Mouse (Mus musculus) embryonic facial prominence, embryonic 12.5 days (tissue): Measurements from ENCODE around the gene Bub3. TPM values are rescaled to one million over a fixed set of nuclear protein-coding genes. Genes with fewer than 3 reads are reported as not detected.

Experiments used
- ATAC-seq: fragments of 200-750 bp; cut with Nextera tagmentation; 2 replicates; pipeline ENCODE4 v1.8.0; 2017; ENCODE audit not compliant: insufficient number of reproducible peaks, insufficient read depth, low FRiP score, low TSS enrichment
- H3K27ac ChIP-seq: fragments of 300-500 bp; sonication (generic); 2 replicates; pipeline ENCODE4 v1.5.1; 2016; ENCODE audit warnings: mild to moderate bottlenecking
- H3K27me3 ChIP-seq: fragments of 300-500 bp; sonication (generic); 2 replicates; pipeline ENCODE4 v1.6.1; 2016; ENCODE audit warnings: mild to moderate bottlenecking, moderate library complexity
- H3K36me3 ChIP-seq: fragments of 300-500 bp; sonication (generic); 2 replicates; pipeline ENCODE4 v1.6.1; 2016; ENCODE audit warnings: mild to moderate bottlenecking
- H3K4me1 ChIP-seq: fragments of 300-500 bp; sonication (generic); 2 replicates; pipeline ENCODE4 v1.6.1; 2016
- H3K4me2 ChIP-seq: fragments of 300-500 bp; sonication (generic); replicated peaks from 2 replicates; pipeline ENCODE4 v1.6.1; 2016; ENCODE audit warnings: mild to moderate bottlenecking, moderate library complexity
- H3K4me3 ChIP-seq: fragments of 300-500 bp; sonication (generic); 2 replicates; pipeline ENCODE4 v1.5.1; 2016; ENCODE audit warnings: mild to moderate bottlenecking
- H3K9ac ChIP-seq: fragments of 300-500 bp; sonication (generic); 2 replicates; pipeline ENCODE4 v1.6.1; 2016; ENCODE audit warnings: mild to moderate bottlenecking, moderate library complexity
- H3K9me3 ChIP-seq: fragments of 300-500 bp; sonication (generic); 2 replicates; pipeline ENCODE4 v1.6.1; 2016; ENCODE audit warnings: mild to moderate bottlenecking, moderate library complexity
- WGBS: fragments of 180-500 bp; shearing (Covaris S2); methylation state at CpG from one replicate; pipeline ENCODE4 v1.1.7; 2016; 5-methylcytosine and 5-hydroxymethylcytosine counted together
- polyA plus RNA-seq: library from polyadenylated mRNA; unstranded; fragments of >200 nt; fragmentation: Nextera tagmentation; extraction: Ambion mirVana; gene quantifications from 2 replicates; pipeline ENCODE4 v1.2.1, GENCODE M21; 2016

The Bub3 gene
- polyA plus RNA-seq = 239 and 243 TPM in 2 replicates

DNA sequence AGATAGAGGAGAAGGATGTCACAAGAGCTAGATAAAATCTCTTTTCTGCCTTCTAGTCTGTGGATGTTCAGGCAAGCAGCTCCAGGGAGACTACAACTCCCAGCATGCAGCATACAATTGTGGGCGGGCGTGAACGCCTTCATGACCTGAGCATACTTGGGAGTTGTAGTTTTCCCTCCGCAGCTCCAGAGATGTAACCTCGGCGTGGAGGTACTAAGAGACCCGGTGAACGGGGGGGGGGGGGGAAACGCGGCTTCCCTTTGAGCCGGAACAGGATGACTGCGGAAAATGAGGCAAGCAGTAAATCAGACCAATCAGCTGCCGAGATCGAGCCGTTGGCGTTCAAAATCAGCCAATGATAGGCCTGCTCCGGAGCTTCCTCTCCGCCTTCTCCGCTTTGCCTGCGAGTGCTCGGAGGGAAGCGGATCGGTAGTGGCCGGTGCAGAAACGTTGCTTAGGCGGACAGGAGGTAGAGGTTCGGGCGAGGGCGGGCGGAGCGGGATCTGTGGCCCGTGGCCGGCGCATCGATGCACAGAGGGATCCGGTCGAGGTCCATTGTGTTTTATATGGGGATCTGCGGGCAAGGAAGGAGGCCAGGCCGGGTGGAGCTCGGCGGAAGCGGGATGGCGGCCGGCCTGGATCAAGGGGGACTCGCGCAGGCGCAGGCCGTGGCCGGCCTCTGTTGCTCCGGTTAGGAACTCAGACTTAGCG lies at the start of gene Bub3:
Gene Bub3, plus strand, starts transcription at position 237 of the 711 bp plus-strand sequence.
- H3K27ac ChIP-seq = peak within 1 kb of the TSS; percentile 89
- under 1% methylated on average over 43 of the region's 51 CpGs for WGBS
- H3K4me1 ChIP-seq = peaks cover 7% of the 10 kb centered on the region; the same call in 1 of the 2 replicates
- H3K9ac ChIP-seq = peak within 1 kb of the TSS; percentile 84
- peak within 1 kb of the TSS; percentile 81 for H3K4me3 ChIP-seq
- H3K36me3 ChIP-seq = peaks cover 24% of the 10 kb centered on the region
- peak within 1 kb of the TSS; percentile 60 for H3K4me2 ChIP-seq
- ATAC-seq = peak; percentile 97
- no peaks in the 10 kb centered on the region for H3K9me3 ChIP-seq
- H3K27me3 ChIP-seq = peaks cover 28% of the 10 kb centered on the region

DNA sequence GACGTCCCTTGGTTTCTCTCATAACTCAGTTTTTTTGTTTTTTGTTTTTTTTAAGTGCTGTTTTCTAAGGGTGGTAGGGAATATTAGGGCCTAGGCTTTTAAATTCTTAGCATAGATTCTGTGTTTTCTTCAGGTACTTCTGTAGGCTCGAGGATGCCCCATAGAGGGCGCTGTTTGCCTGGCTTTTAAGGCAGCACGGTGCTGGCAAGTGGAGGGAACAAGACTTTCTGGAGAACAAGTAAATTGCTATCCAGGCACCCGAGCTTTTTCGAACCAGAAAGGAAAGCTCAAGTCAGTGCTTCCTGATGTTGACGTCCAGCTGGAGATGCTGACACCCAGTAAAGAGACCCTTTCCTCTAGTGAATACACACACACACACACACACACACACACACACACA lies 20.0 kb upstream of the Bub3 start:
- Histone ChIP-seq H3K36me3 (no peaks in the 10 kb centered on the region), H3K4me2 (no peak overlapping the region), H3K4me1 (peaks cover 21% of the 10 kb centered on the region), H3K4me3 (no peak overlapping the region), H3K27me3 (peaks cover 68% of the 10 kb centered on the region), H3K9ac (no peak overlapping the region), H3K27ac (no peak overlapping the region), H3K9me3 (no peaks in the 10 kb centered on the region)
- under 1% methylated on average over 7 of the region's 7 CpGs for WGBS
- ATAC-seq = no peak

GRCm38 (mm10) chr7:131541184-131542114 lies 18.6 kb upstream of the Bub3 start:
- H3K4me3 ChIP-seq = peak overlapping the region; percentile 34
- H3K9ac ChIP-seq = 0 out of 2 replicates have a peak overlapping the region, but pooled peaks have one; percentile 24
- peaks cover 79% of the 10 kb centered on the region for H3K27me3 ChIP-seq
- peaks cover 21% of the 10 kb centered on the region for H3K4me1 ChIP-seq
- no peak for ATAC-seq
- no peak overlapping the region for H3K27ac ChIP-seq
- 2% methylated on average over 41 of the region's 41 CpGs for WGBS
- peak overlapping the region; percentile 62 for H3K4me2 ChIP-seq
- no peaks in the 10 kb centered on the region for H3K9me3 ChIP-seq
- no peaks in the 10 kb centered on the region for H3K36me3 ChIP-seq

- under 1% methylated on average over 60 of the region's 65 CpGs for WGBS
- Histone ChIP-seq H3K4me2 (peak within 1 kb of the TSS; percentile 62), H3K36me3 (no peaks in the 10 kb centered on the region), H3K9me3 (no peaks in the 10 kb centered on the region), H3K4me1 (peaks cover 21% of the 10 kb centered on the region), H3K4me3 (peak within 1 kb of the TSS; percentile 34), H3K9ac (peak within 1 kb of the TSS; percentile 24; the same call in 1 of the 2 replicates), H3K27me3 (peaks cover 84% of the 10 kb centered on the region), H3K27ac (no peak within 1 kb of the TSS)
- no peak for ATAC-seq
These were observed 17.7 kb upstream of the Bub3 start, which contains the start of gene Hmx3 for GRCm38 (mm10) chr7:131542115-131542871. Gene Hmx3 (plus strand): TSS chr7:131542867.

- ATAC-seq = no peak
- no peaks in the 10 kb centered on the region for H3K9me3 ChIP-seq
- H3K4me3 ChIP-seq = peak overlapping the region; percentile 34
- no peaks in the 10 kb centered on the region for H3K36me3 ChIP-seq
- no peak overlapping the region for H3K9ac ChIP-seq
- peaks cover 90% of the 10 kb centered on the region for H3K27me3 ChIP-seq
- no peak overlapping the region for H3K27ac ChIP-seq
- peak overlapping the region; percentile 62 for H3K4me2 ChIP-seq
- WGBS = 1% methylated on average over 64 of the region's 71 CpGs
- H3K4me1 ChIP-seq = peaks cover 21% of the 10 kb centered on the region
These were observed 17.0 kb upstream of the Bub3 start for GRCm38 (mm10) chr7:131542872-131543622.

DNA sequence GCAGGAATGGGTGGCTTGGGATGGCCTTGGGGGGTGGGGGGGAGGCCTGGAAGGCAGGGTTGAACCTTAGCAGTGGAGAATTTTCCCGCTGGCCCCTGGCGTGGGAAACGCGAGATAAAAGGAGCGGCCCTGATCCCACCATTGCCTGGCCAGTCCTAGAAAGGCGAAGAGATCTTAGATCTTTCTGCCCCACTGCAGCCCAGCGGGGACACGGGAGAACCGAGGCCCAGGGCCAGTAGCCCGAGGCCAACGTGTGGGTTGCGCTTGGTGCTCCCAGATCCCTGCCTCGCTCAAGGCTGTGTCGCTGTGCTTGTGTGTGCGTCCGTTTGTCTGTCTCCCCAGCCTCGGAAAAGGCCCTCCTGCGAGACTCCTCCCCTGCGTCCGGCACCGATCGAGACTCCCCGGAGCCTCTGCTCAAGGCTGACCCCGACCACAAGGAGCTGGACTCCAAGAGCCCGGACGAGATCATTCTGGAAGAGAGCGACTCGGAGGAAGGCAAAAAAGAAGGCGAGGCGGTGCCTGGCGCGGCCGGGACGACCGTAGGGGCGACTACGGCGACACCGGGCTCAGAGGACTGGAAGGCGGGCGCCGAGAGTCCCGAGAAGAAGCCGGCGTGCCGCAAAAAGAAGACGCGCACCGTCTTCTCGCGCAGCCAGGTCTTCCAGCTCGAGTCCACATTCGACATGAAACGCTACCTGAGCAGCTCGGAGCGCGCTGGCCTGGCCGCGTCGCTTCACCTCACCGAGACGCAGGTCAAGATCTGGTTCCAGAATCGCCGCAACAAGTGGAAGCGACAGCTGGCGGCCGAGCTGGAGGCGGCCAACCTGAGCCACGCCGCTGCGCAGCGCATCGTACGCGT lies 16.2 kb upstream of the Bub3 start:
- Histone ChIP-seq H3K9me3 (no peaks in the 10 kb centered on the region), H3K36me3 (no peaks in the 10 kb centered on the region), H3K4me1 (peaks cover 21% of the 10 kb centered on the region), H3K4me3 (peak overlapping the region; percentile 18), H3K9ac (no peak overlapping the region), H3K27me3 (peaks cover 91% of the 10 kb centered on the region), H3K4me2 (peak overlapping the region; percentile 23), H3K27ac (no peak overlapping the region)
- ATAC-seq = no peak
- under 1% methylated on average over 75 of the region's 75 CpGs for WGBS

- under 1% methylated on average over 5 of the region's 5 CpGs for WGBS
- no peak overlapping the region for H3K4me2 ChIP-seq
These were observed 15.2 kb upstream of the Bub3 start for GRCm38 (mm10) chr7:131544871-131545270.

GRCm38 (mm10) chr7:131545701-131546385 lies 14.2 kb upstream of the Bub3 start:
- Histone ChIP-seq H3K4me3 (no peak overlapping the region), H3K27ac (no peak overlapping the region), H3K27me3 (peaks cover 93% of the 10 kb centered on the region), H3K9me3 (no peaks in the 10 kb centered on the region), H3K4me1 (peaks cover 21% of the 10 kb centered on the region), H3K9ac (no peak overlapping the region), H3K4me2 (no peak overlapping the region), H3K36me3 (no peaks in the 10 kb centered on the region)
- no peak for ATAC-seq
- WGBS = under 1% methylated on average over 13 of the region's 13 CpGs

More at GRCm38 (mm10) chr7:131544871-131545270, 15.2 kb upstream of the Bub3 start:
- Histone ChIP-seq H3K27ac (no peak overlapping the region), H3K9me3 (no peaks in the 10 kb centered on the region), H3K27me3 (peaks cover 91% of the 10 kb centered on the region), H3K9ac (no peak overlapping the region), H3K4me1 (peaks cover 21% of the 10 kb centered on the region), H3K36me3 (no peaks in the 10 kb centered on the region), H3K4me3 (no peak overlapping the region)
- no peak for ATAC-seq

GRCm38 (mm10) chr7:131546423-131546822 lies 13.6 kb upstream of the Bub3 start:
- H3K27me3 ChIP-seq = peaks cover 93% of the 10 kb centered on the region
- no peak for ATAC-seq
- peaks cover 21% of the 10 kb centered on the region for H3K4me1 ChIP-seq
- H3K9ac ChIP-seq = no peak overlapping the region
- 5% methylated on average over 2 of the region's 2 CpGs for WGBS
- H3K36me3 ChIP-seq = no peaks in the 10 kb centered on the region
- H3K4me3 ChIP-seq = no peak overlapping the region
- H3K4me2 ChIP-seq = no peak overlapping the region
- no peaks in the 10 kb centered on the region for H3K9me3 ChIP-seq
- H3K27ac ChIP-seq = no peak overlapping the region

DNA sequence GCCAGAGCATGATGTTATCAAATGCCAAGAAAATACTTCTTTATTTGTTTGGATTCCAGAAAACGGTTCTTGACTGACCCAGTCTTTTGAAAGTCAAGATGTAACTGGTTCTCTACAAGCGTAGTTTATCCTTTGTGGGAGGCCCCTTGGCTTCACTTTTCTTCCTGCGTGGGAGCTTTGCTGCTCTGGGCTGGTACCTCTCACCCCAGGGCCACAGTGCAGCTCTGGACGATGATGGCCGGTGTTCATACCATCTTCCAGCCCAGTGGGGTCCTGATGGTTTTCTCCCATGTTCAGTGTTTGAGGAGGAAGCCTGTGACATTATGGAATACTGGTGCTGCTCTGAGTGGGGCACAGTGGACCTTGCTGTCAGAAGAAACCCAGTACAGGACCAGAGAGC lies 12.5 kb upstream of the Bub3 start:
- Histone ChIP-seq H3K4me3 (no peak overlapping the region), H3K27me3 (peaks cover 93% of the 10 kb centered on the region), H3K4me2 (no peak overlapping the region), H3K27ac (no peak overlapping the region), H3K9ac (no peak overlapping the region), H3K4me1 (peaks cover 13% of the 10 kb centered on the region), H3K9me3 (no peaks in the 10 kb centered on the region), H3K36me3 (no peaks in the 10 kb centered on the region)
- ATAC-seq = no peak
- WGBS = 2% methylated on average over 5 of the region's 5 CpGs
